ENCODE assay signal across 17 mouse cellular contexts in genomic region chr5:136098536-136098935, GRCm38 (mm10).
A peak's percentile ranks its signal among the peaks of the same experiment; 100 is the strongest.
DNase-seq lines count a peak whose midpoint lies in the region; TF ChIP-seq lines count a peak whose summit lies in the region.
"Had no signal": no experiment of that assay in that cellular context is flagged by ENCODE, and none has a peak within 500 bp of the region (broad histone marks: within the 10 kb centered on the region; RNA-seq: fewer than 3 reads in every experiment).

No protein-coding gene starts in this region.

- H3K4me3 ChIP-seq in E14TG2a.4 (replicated peaks; ENCODE audit: low read length): 0 out of 2 replicates have a peak overlapping the region, but pooled peaks have one; percentile 10
- H3K4me3 ChIP-seq: embryonic facial prominence, embryonic 12.5 days; forebrain, embryonic 15.5 days; heart, adult 2 months; heart, embryonic 15.5 days; hindbrain, embryonic 10.5 days had no signal

- DNase-seq in kidney, adult 11 months: peak; percentile 71
- DNase-seq in kidney, postnatal 10 days: no peak
- peak; percentile 34 for DNase-seq in kidney, postnatal 14 days
- DNase-seq in yolk sac, embryonic 10.5 days (ENCODE audit: low spot score): peak; percentile 18
- DNase-seq in cerebellum, adult 9-10 months: no peak
- DNase-seq in right cerebral cortex, postnatal 25 days: no peak
- DNase-seq: adrenal gland, adult 8-10 months; adrenal gland, postnatal 36 days; cerebellum, adult 2 months; cerebellum, postnatal 14 days; gastrocnemius, postnatal 10 days; heart, adult 2 months had no signal

- H3K27me3 ChIP-seq in E14TG2a.4 (ENCODE audit: insufficient read depth, low read length): no peaks in the 10 kb centered on the region
- H3K27me3 ChIP-seq: forebrain, embryonic 15.5 days had no signal

- peaks cover 22% of the 10 kb centered on the region for H3K36me3 ChIP-seq in E14TG2a.4 (ENCODE audit: insufficient read depth, low read length)
- H3K36me3 ChIP-seq: embryonic facial prominence, embryonic 12.5 days; forebrain, embryonic 15.5 days; heart, embryonic 15.5 days; hindbrain, embryonic 10.5 days had no signal

- no peak for TF ChIP-seq CTCF in E14TG2a.4 (conservative IDR thresholded peaks at IDR 0.05; ENCODE audit: low read length)

- H3K4me1 ChIP-seq in E14TG2a.4 (replicated peaks; ENCODE audit: low read depth, low read length): peaks cover 78% of the 10 kb centered on the region

- peaks cover 11% of the 10 kb centered on the region for H3K9me3 ChIP-seq in E14TG2a.4 (ENCODE audit: low read length)
- H3K9me3 ChIP-seq: embryonic facial prominence, embryonic 12.5 days; forebrain, embryonic 15.5 days; heart, embryonic 15.5 days; hindbrain, embryonic 10.5 days had no signal

Comparison
In these comparisons a context has a peak if more than half of its experiments do, and no peak if none do; other contexts are left out.
1. DNase-seq: peak in kidney, adult 11 months (single experiment), kidney, postnatal 14 days (single experiment) and yolk sac, embryonic 10.5 days (single experiment); none in kidney, postnatal 10 days (single experiment), cerebellum, adult 9-10 months (single experiment) and right cerebral cortex, postnatal 25 days (single experiment).